Mouse (Mus musculus): ENCODE results near the gene Olfr1373. TPM values are rescaled to one million over a fixed set of nuclear protein-coding genes. Genes with fewer than 3 reads are reported as not detected.
"Not testable (repeated sequence)": the region's sequence is repeated elsewhere in the genome, so short reads cannot be mapped to it uniquely, and the experiment has no call there.

Gene Olfr1373
- polyA plus RNA-seq, 1 experiment from 2014 or later: not detected

GRCm38 (mm10) chr11:52117156-52117555 lies 28.2 kb downstream of the Olfr1373 start:
- DNase-seq (ENCODE audit: low spot score): no peak
- WGBS: 92% methylated on average over 7 of the region's 7 CpGs
- no peak for ATAC-seq (replicated peaks; ENCODE audit: low FRiP score, low TSS enrichment, low read depth)

GRCm38 (mm10) chr11:52116117-52116516 lies 29.2 kb downstream of the Olfr1373 start:
- WGBS: 95% methylated on average over 6 of the region's 6 CpGs
- H3K36me3 ChIP-seq (ENCODE audit: control insufficient read depth, insufficient read depth, low read length): peaks cover 80% of the 10 kb centered on the region

More at GRCm38 (mm10) chr11:52117156-52117555, 28.2 kb downstream of the Olfr1373 start:
- Histone ChIP-seq H3K4me1 (replicated peaks; ENCODE audit: control insufficient read depth, insufficient read depth, low read length) (no peaks in the 10 kb centered on the region), H3K9ac (ENCODE audit: low read length) (no peak overlapping the region), H3K4me3 (ENCODE audit: low read depth, low read length) (no peak overlapping the region), H3K9me3 (ENCODE audit: control insufficient read depth, low read length) (no peaks in the 10 kb centered on the region), H3K27me3 (replicated peaks; ENCODE audit: control insufficient read depth, insufficient read depth, low read length) (no peaks in the 10 kb centered on the region), H3K36me3 (ENCODE audit: control insufficient read depth, insufficient read depth, low read length) (peaks cover 91% of the 10 kb centered on the region), H3K4me2 (ENCODE audit: low read length) (no peak overlapping the region), H3K27ac (ENCODE audit: low read depth) (no peak overlapping the region)

GRCm38 (mm10) chr11:52115479-52115878 lies 29.8 kb downstream of the Olfr1373 start:
- H3K27ac ChIP-seq (ENCODE audit: low read depth): no peak overlapping the region
- no peaks in the 10 kb centered on the region for H3K9me3 ChIP-seq (ENCODE audit: control insufficient read depth, low read length)
- no peaks in the 10 kb centered on the region for H3K4me1 ChIP-seq (replicated peaks; ENCODE audit: control insufficient read depth, insufficient read depth, low read length)
- H3K36me3 ChIP-seq (ENCODE audit: control insufficient read depth, insufficient read depth, low read length): peaks cover 74% of the 10 kb centered on the region
- ATAC-seq (replicated peaks; ENCODE audit: low FRiP score, low TSS enrichment, low read depth) (no peak), DNase-seq (ENCODE audit: low spot score) (no peak)
- no peak overlapping the region for H3K4me3 ChIP-seq (ENCODE audit: low read depth, low read length)
- WGBS: 93% methylated on average over 3 of the region's 3 CpGs
- no peaks in the 10 kb centered on the region for H3K27me3 ChIP-seq (replicated peaks; ENCODE audit: control insufficient read depth, insufficient read depth, low read length)
- no peak overlapping the region for H3K9ac ChIP-seq (ENCODE audit: low read length)
- no peak overlapping the region for H3K4me2 ChIP-seq (ENCODE audit: low read length)

More at GRCm38 (mm10) chr11:52116117-52116516, 29.2 kb downstream of the Olfr1373 start:
- not testable (repeated sequence) for H3K27ac ChIP-seq (ENCODE audit: low read depth); ATAC-seq (replicated peaks; ENCODE audit: low FRiP score, low TSS enrichment, low read depth); H3K9ac ChIP-seq (ENCODE audit: low read length); H3K4me2 ChIP-seq (ENCODE audit: low read length); H3K4me1 ChIP-seq (replicated peaks; ENCODE audit: control insufficient read depth, insufficient read depth, low read length); H3K27me3 ChIP-seq (replicated peaks; ENCODE audit: control insufficient read depth, insufficient read depth, low read length); H3K4me3 ChIP-seq (ENCODE audit: low read depth, low read length); H3K9me3 ChIP-seq (ENCODE audit: control insufficient read depth, low read length)
- DNase-seq (ENCODE audit: low spot score): peak; percentile 6

GRCm38 (mm10) chr11:52109421-52109820 lies 35.9 kb downstream of the Olfr1373 start:
- Histone ChIP-seq H3K4me2 (ENCODE audit: low read length) (no peak overlapping the region), H3K36me3 (ENCODE audit: control insufficient read depth, insufficient read depth, low read length) (peaks cover 15% of the 10 kb centered on the region), H3K4me1 (replicated peaks; ENCODE audit: control insufficient read depth, insufficient read depth, low read length) (no peaks in the 10 kb centered on the region), H3K27ac (ENCODE audit: low read depth) (no peak overlapping the region), H3K27me3 (replicated peaks; ENCODE audit: control insufficient read depth, insufficient read depth, low read length) (no peaks in the 10 kb centered on the region), H3K9ac (ENCODE audit: low read length) (no peak overlapping the region), H3K4me3 (ENCODE audit: low read depth, low read length) (no peak overlapping the region), H3K9me3 (ENCODE audit: control insufficient read depth, low read length) (no peaks in the 10 kb centered on the region)
- ATAC-seq (replicated peaks; ENCODE audit: low FRiP score, low TSS enrichment, low read depth): no peak
- no peak for DNase-seq (ENCODE audit: low spot score)
- 93% methylated on average over 1 of the region's 1 CpGs for WGBS

GRCm38 (mm10) chr11:52108796-52109195 lies 36.5 kb downstream of the Olfr1373 start:
- 93% methylated on average over 5 of the region's 5 CpGs for WGBS

GRCm38 (mm10) chr11:52106438-52106837 lies 38.9 kb downstream of the Olfr1373 start:
- Histone ChIP-seq H3K36me3 (ENCODE audit: control insufficient read depth, insufficient read depth, low read length) (no peaks in the 10 kb centered on the region), H3K4me3 (ENCODE audit: low read depth, low read length) (no peak overlapping the region), H3K4me2 (ENCODE audit: low read length) (no peak overlapping the region), H3K9ac (ENCODE audit: low read length) (no peak overlapping the region), H3K4me1 (replicated peaks; ENCODE audit: control insufficient read depth, insufficient read depth, low read length) (peaks cover 17% of the 10 kb centered on the region), H3K27me3 (replicated peaks; ENCODE audit: control insufficient read depth, insufficient read depth, low read length) (no peaks in the 10 kb centered on the region), H3K9me3 (ENCODE audit: control insufficient read depth, low read length) (no peaks in the 10 kb centered on the region), H3K27ac (ENCODE audit: low read depth) (no peak overlapping the region)
- ATAC-seq (replicated peaks; ENCODE audit: low FRiP score, low TSS enrichment, low read depth) (no peak), DNase-seq (ENCODE audit: low spot score) (no peak)
- WGBS: 86% methylated on average over 1 of the region's 1 CpGs

More at GRCm38 (mm10) chr11:52108796-52109195, 36.5 kb downstream of the Olfr1373 start:
- ATAC-seq (replicated peaks; ENCODE audit: low FRiP score, low TSS enrichment, low read depth) (no peak), DNase-seq (ENCODE audit: low spot score) (no peak)
- Histone ChIP-seq H3K9ac (ENCODE audit: low read length) (no peak overlapping the region), H3K4me1 (replicated peaks; ENCODE audit: control insufficient read depth, insufficient read depth, low read length) (no peaks in the 10 kb centered on the region), H3K4me2 (ENCODE audit: low read length) (no peak overlapping the region), H3K4me3 (ENCODE audit: low read depth, low read length) (no peak overlapping the region), H3K27me3 (replicated peaks; ENCODE audit: control insufficient read depth, insufficient read depth, low read length) (no peaks in the 10 kb centered on the region), H3K9me3 (ENCODE audit: control insufficient read depth, low read length) (no peaks in the 10 kb centered on the region), H3K27ac (ENCODE audit: low read depth) (no peak overlapping the region), H3K36me3 (ENCODE audit: control insufficient read depth, insufficient read depth, low read length) (peaks cover 9% of the 10 kb centered on the region)

- 91% methylated on average over 2 of the region's 2 CpGs for WGBS
- Histone ChIP-seq H3K27me3 (replicated peaks; ENCODE audit: control insufficient read depth, insufficient read depth, low read length) (no peaks in the 10 kb centered on the region), H3K9ac (ENCODE audit: low read length) (no peak overlapping the region), H3K9me3 (ENCODE audit: control insufficient read depth, low read length) (no peaks in the 10 kb centered on the region), H3K4me2 (ENCODE audit: low read length) (no peak overlapping the region), H3K27ac (ENCODE audit: low read depth) (no peak overlapping the region), H3K4me1 (replicated peaks; ENCODE audit: control insufficient read depth, insufficient read depth, low read length) (peaks cover 21% of the 10 kb centered on the region), H3K4me3 (ENCODE audit: low read depth, low read length) (no peak overlapping the region), H3K36me3 (ENCODE audit: control insufficient read depth, insufficient read depth, low read length) (0 out of 2 replicates have a peak, but pooled peaks cover 3% of the 10 kb centered on the region)
- DNase-seq (ENCODE audit: low spot score): no peak
- ATAC-seq (replicated peaks; ENCODE audit: low FRiP score, low TSS enrichment, low read depth): no peak
Measured at GRCm38 (mm10) chr11:52106037-52106436, 39.3 kb downstream of the Olfr1373 start.

- Histone ChIP-seq H3K27me3 (replicated peaks; ENCODE audit: control insufficient read depth, insufficient read depth, low read length) (no peaks in the 10 kb centered on the region), H3K4me2 (ENCODE audit: low read length) (no peak overlapping the region), H3K27ac (ENCODE audit: low read depth) (no peak overlapping the region), H3K4me1 (replicated peaks; ENCODE audit: control insufficient read depth, insufficient read depth, low read length) (peaks cover 27% of the 10 kb centered on the region), H3K9ac (ENCODE audit: low read length) (no peak overlapping the region), H3K4me3 (ENCODE audit: low read depth, low read length) (no peak overlapping the region), H3K36me3 (ENCODE audit: control insufficient read depth, insufficient read depth, low read length) (0 out of 2 replicates have a peak, but pooled peaks cover 4% of the 10 kb centered on the region), H3K9me3 (ENCODE audit: control insufficient read depth, low read length) (no peaks in the 10 kb centered on the region)
- ATAC-seq (replicated peaks; ENCODE audit: low FRiP score, low TSS enrichment, low read depth) (no peak), DNase-seq (ENCODE audit: low spot score) (no peak)
Measured at GRCm38 (mm10) chr11:52105503-52105902, 39.8 kb downstream of the Olfr1373 start.

GRCm38 (mm10) chr11:52102977-52103376 lies 42.4 kb downstream of the Olfr1373 start:
- WGBS: 79% methylated on average over 4 of the region's 4 CpGs
- Histone ChIP-seq H3K4me2 (ENCODE audit: low read length) (no peak overlapping the region), H3K27me3 (replicated peaks; ENCODE audit: control insufficient read depth, insufficient read depth, low read length) (no peaks in the 10 kb centered on the region), H3K9me3 (ENCODE audit: control insufficient read depth, low read length) (no peaks in the 10 kb centered on the region), H3K4me3 (ENCODE audit: low read depth, low read length) (no peak overlapping the region), H3K9ac (ENCODE audit: low read length) (no peak overlapping the region), H3K36me3 (ENCODE audit: control insufficient read depth, insufficient read depth, low read length) (0 out of 2 replicates have a peak, but pooled peaks cover 4% of the 10 kb centered on the region), H3K27ac (ENCODE audit: low read depth) (no peak overlapping the region), H3K4me1 (replicated peaks; ENCODE audit: control insufficient read depth, insufficient read depth, low read length) (peaks cover 36% of the 10 kb centered on the region)
- no peak for ATAC-seq (replicated peaks; ENCODE audit: low FRiP score, low TSS enrichment, low read depth)
- DNase-seq (ENCODE audit: low spot score): no peak

Measured in intestine, embryonic 14.5 days (tissue).